Mouse (Mus musculus): ENCODE data around the gene Slc22a23.

- TF ChIP-seq CHD2 (IDR thresholded peaks at IDR 0.05; ENCODE audit: low read length) (no peak), POLR2A (IDR thresholded peaks at IDR 0.05; ENCODE audit: low read depth, low read length) (no peak), JUND (conservative IDR thresholded peaks at IDR 0.05; ENCODE audit: low read depth, low read length) (no peak), SIN3A (IDR thresholded peaks at IDR 0.05; ENCODE audit: low read length) (no peak), CTCF (conservative IDR thresholded peaks at IDR 0.05 in 1 of 2, IDR thresholded peaks at IDR 0.05 in 1 of 2; ENCODE audit: low read depth in 2 of 2, low read length in 2 of 2) (no peak), USF2 (conservative IDR thresholded peaks at IDR 0.05; ENCODE audit: low read depth, low read length) (no peak), RCOR1 (conservative IDR thresholded peaks at IDR 0.05; ENCODE audit: low read depth, low read length) (no peak), GABPA (IDR thresholded peaks at IDR 0.05; ENCODE audit: insufficient replicate concordance, low read depth, low read length) (no peak), MAFK (IDR thresholded peaks at IDR 0.05; ENCODE audit: insufficient replicate concordance, low read length) (no peak), MYC (IDR thresholded peaks at IDR 0.05; ENCODE audit: low read depth, low read length) (no peak), KAT2A (IDR thresholded peaks at IDR 0.05; ENCODE audit: insufficient replicate concordance, low read length) (no peak), ZNF384 (IDR thresholded peaks at IDR 0.05; ENCODE audit: low read depth, low read length) (no peak), MXI1 (IDR thresholded peaks at IDR 0.05; ENCODE audit: low read depth, low read length) (no peak)
These were observed 1.8 kb upstream of the Slc22a23 start for GRCm38 (mm10) chr13:34346748-34347147.
